Mouse (Mus musculus): ENCODE data around the gene Kpna1. TPM values are rescaled to one million over a fixed set of nuclear protein-coding genes. Genes with fewer than 3 reads are reported as not detected.
A peak's percentile ranks its signal among the peaks of the same experiment; 100 is the strongest.

Gene Kpna1
- polyA plus RNA-seq, 1 experiment from 2014 or later: 83.9 TPM

DNA sequence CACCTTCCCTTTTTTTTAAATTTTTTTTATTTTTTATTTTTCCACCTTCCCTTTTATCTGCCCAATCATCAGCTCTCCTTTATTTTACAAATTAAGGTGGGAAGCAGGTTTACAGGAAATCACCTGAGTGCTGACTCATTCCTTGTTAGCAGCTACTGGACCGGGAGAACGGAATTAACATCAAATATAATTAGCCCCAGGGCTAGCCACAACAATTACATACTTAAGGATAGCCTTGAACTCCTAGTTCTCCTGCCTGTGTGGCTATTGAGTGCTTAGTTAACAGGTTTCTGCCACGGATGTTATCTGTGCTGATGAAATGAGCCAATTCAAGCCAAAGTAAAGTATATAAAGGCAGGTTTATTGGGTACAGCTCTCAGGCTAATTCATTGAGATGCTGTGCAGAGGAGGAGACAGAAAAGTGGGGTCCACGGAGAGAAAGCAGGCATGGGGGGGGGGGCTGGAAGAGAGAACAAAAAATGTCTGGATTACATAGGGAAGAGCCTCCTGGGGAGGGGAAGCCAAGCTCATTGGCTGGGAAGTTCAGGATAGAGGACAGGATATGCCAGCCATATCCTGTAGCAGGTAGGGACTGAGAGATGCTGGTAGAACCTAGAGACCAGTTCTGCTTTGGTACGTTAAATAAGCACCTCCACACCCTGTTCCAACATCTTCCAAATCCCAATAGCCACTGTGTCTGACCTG, 12.0 kb upstream of the Kpna1 start:
- no peaks in the 10 kb centered on the region for H3K36me3 ChIP-seq
- H3K27ac ChIP-seq: no peak overlapping the region
- H3K27me3 ChIP-seq (replicated peaks): no peaks in the 10 kb centered on the region
- WGBS: 60% methylated on average over 5 of the region's 5 CpGs
- H3K9me3 ChIP-seq: no peaks in the 10 kb centered on the region
- H3K9ac ChIP-seq: no peak overlapping the region
- no peak for ATAC-seq (ENCODE audit: low FRiP score, low read depth)
- no peaks in the 10 kb centered on the region for H3K4me1 ChIP-seq
- no peak overlapping the region for H3K4me3 ChIP-seq
- no peak overlapping the region for H3K4me2 ChIP-seq (replicated peaks)

DNA sequence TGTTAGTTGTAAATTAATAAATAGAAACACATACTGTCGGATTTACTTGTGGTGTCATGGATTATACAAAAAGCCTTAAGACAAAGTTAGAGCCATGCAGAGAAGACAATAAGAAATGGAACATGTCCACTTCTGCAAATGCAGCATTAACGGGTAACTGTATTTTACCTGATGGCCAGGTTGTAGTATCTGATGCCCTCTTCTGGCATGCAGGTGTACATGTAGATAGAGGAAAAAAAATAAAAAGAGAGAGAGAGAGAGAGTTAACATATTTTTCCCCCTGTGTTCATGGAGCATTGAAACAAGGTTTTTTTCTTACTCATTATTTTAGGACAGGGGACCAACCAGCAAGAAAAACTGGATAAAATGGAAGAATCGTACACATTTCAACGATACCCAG, 11.2 kb upstream of the Kpna1 start:
- no peak overlapping the region for H3K9ac ChIP-seq
- H3K4me1 ChIP-seq: no peaks in the 10 kb centered on the region
- no peak overlapping the region for H3K4me2 ChIP-seq (replicated peaks)
- ATAC-seq (ENCODE audit: low FRiP score, low read depth): no peak
- no peaks in the 10 kb centered on the region for H3K27me3 ChIP-seq (replicated peaks)
- no peak overlapping the region for H3K27ac ChIP-seq
- no peaks in the 10 kb centered on the region for H3K9me3 ChIP-seq
- no peaks in the 10 kb centered on the region for H3K36me3 ChIP-seq
- no peak overlapping the region for H3K4me3 ChIP-seq
- 91% methylated on average over 4 of the region's 4 CpGs for WGBS

DNA sequence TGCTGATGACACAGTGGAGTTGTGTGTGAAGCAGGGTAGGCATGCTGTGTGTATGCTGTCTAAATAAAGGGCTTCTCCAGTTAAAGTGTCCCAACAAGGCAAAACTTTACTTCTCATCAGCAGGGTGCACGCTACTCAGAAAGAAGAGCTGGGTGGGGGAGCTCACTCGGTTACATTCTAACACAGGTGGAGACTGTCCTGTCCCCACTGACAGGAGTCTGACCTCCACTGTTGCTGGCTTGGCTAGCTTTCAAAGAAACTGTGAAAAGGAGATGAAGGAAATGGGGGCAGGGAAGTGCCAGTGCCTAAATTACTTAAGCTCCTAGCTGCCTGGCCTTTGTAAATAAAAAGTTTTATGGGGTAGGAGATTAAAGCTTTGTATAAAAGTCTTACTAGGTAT, 10.4 kb upstream of the Kpna1 start:
- Histone ChIP-seq H3K9me3 (no peaks in the 10 kb centered on the region), H3K4me2 (replicated peaks) (no peak overlapping the region), H3K27me3 (replicated peaks) (no peaks in the 10 kb centered on the region), H3K4me1 (no peaks in the 10 kb centered on the region), H3K36me3 (no peaks in the 10 kb centered on the region), H3K9ac (no peak overlapping the region), H3K4me3 (no peak overlapping the region), H3K27ac (no peak overlapping the region)
- 50% methylated on average over 2 of the region's 2 CpGs for WGBS
- no peak for ATAC-seq (ENCODE audit: low FRiP score, low read depth)

DNA sequence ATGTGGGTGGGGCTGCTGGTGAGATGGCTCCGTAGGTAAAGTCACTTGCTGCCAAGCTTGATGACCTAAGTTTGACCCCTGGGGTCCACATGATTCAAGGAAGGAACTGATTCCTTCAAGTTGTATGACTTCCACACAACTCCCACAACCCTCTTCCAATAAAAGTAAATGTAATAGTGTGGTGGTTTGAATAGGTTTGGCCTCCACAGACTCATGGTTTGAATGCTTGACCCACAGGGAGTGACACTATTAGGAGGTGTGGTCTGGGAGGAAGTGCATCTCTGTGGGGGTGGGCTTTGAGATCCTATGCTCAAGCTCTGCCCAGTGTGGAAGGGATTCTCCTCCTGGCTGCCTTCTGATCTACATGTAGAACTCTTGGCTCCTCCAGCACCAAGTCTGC, 4.5 kb upstream of the Kpna1 start:
- Histone ChIP-seq H3K36me3 (no peaks in the 10 kb centered on the region), H3K9me3 (no peaks in the 10 kb centered on the region), H3K27me3 (replicated peaks) (no peaks in the 10 kb centered on the region), H3K4me2 (replicated peaks) (no peak overlapping the region), H3K4me3 (no peak overlapping the region), H3K27ac (no peak overlapping the region), H3K9ac (no peak overlapping the region), H3K4me1 (no peaks in the 10 kb centered on the region)
- WGBS: 41% methylated on average over 1 of the region's 1 CpGs
- no peak for ATAC-seq (ENCODE audit: low FRiP score, low read depth)

DNA sequence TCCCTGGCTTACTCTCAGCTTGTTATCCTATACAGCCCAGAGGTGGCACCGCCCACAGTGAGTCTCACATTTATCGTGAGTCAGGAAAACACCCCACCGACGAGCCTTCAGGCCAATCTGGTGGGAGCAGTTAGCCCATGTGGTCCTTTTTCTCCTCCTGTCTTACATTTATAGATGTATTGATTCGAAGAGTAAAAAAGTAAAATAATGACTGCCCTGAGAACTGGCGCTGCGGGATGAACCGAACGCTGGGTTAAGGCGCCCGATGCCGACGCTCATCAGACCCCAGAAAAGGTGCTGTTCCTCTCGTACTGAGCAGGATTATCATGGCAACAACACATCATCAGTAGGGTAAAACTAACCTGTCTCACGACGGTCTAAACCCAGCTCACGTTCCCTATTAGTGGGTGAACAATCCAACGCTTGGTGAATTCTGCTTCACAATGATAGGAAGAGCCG, 2.8 kb downstream of the Kpna1 start:
- Histone ChIP-seq H3K4me2 (replicated peaks) (no peak overlapping the region), H3K36me3 (no peaks in the 10 kb centered on the region), H3K9ac (no peak overlapping the region), H3K4me3 (no peak overlapping the region), H3K27me3 (replicated peaks) (no peaks in the 10 kb centered on the region), H3K4me1 (peaks cover 7% of the 10 kb centered on the region), H3K27ac (no peak overlapping the region), H3K9me3 (no peaks in the 10 kb centered on the region)
- WGBS: 58% methylated on average over 19 of the region's 19 CpGs
- peak; percentile 30; the same call in 1 of the 2 replicates for ATAC-seq (ENCODE audit: low FRiP score, low read depth)

DNA sequence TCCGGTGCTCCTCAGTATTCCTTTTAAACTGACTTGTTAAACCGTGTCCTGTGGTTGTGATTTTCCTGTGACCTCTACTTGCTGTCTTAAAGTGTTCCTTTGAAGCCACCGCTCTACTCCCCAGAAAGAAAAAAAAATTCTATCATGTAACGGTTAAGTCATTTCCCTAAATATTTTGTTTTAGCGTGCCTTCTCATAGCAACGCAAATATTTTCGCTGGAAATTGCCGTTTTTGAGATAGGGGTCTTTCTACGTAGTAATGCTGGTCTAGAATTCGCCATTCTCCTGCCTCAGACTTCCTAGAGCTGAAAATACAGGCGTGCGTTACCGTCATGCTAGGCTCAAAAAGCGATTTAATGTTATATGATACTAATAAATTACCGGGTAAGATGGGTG, 4.0 kb downstream of the Kpna1 start:
- peak; percentile 11 for ATAC-seq (ENCODE audit: low FRiP score, low read depth)
- Histone ChIP-seq H3K4me2 (replicated peaks) (peak overlapping the region; percentile 65), H3K9me3 (no peaks in the 10 kb centered on the region), H3K27me3 (replicated peaks) (no peaks in the 10 kb centered on the region), H3K4me1 (peaks cover 7% of the 10 kb centered on the region), H3K36me3 (no peaks in the 10 kb centered on the region), H3K4me3 (peak overlapping the region; percentile 85), H3K27ac (no peak overlapping the region), H3K9ac (peak overlapping the region; percentile 45)
- WGBS: 7% methylated on average over 15 of the region's 15 CpGs

DNA sequence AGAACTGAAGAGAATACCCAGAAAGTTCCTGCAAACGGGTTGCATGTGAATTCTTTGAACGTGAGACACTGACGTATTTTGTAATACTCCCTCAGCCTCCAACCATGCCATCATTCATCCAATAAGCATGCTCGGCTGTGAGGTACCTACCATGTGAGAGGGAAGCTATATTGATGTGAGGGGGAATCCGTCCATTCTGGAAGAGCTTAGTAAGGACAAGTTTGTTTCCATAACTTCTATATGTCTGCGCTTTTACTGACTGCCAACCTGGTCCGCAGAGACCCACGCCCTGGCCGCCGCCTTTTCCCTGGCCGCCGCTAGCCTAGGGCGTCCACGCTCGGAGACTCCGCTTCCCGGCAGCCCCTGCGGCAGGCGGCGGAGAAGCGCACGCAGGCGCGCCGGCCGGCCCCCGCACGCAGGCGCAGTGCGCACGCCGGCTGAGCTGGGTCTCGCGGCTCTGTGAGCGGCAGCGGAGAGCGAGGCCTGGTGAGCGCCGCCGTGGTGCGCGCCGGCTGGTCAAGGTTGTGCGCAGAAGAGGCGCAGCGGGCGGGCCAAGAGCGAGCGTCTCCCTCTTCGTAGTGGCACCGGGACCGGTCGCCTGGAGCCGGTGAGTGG, 4.5 kb downstream of the Kpna1 start:
- Histone ChIP-seq H3K4me1 (peaks cover 7% of the 10 kb centered on the region), H3K4me3 (peak overlapping the region; percentile 85), H3K9me3 (no peaks in the 10 kb centered on the region), H3K27me3 (replicated peaks) (no peaks in the 10 kb centered on the region), H3K36me3 (no peaks in the 10 kb centered on the region), H3K4me2 (replicated peaks) (peak overlapping the region; percentile 65), H3K27ac (peak overlapping the region; percentile 99), H3K9ac (peak overlapping the region; percentile 97)
- under 1% methylated on average over 54 of the region's 54 CpGs for WGBS
- ATAC-seq (ENCODE audit: low FRiP score, low read depth): peak; percentile 96

DNA sequence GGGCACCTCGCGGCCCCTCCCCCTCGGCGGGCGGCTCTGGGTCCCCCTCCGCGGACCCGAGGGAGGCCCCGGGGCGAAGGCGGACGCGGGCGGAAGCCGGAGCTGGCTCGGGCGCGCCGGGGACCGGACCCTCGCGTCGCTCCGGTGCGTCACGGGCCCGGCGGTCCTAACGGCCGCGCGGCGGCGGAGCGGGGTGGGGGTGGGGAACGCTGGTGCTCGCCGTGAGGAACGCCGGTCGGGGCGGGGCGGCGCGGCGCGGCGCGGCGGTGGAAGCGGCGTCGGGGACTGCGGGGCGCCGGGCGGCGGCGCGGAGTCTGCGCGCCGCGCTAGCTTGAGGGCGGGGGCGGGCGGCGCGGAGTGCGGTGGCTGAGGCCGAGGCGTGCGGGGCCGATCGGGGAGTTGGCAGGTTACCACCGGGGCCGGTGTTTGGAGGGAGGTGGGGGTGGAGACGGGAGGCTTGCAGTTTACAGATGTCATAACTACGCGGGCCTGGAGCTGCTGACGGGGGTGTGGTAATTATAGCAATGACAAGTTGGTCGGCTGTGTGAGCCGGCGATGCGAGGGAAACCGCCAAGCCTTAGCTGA, 5.1 kb downstream of the Kpna1 start:
- Histone ChIP-seq H3K9me3 (no peaks in the 10 kb centered on the region), H3K36me3 (no peaks in the 10 kb centered on the region), H3K9ac (peak overlapping the region; percentile 97), H3K27ac (peak overlapping the region; percentile 99), H3K4me2 (replicated peaks) (peak overlapping the region; percentile 65), H3K4me3 (peak overlapping the region; percentile 85), H3K4me1 (peaks cover 7% of the 10 kb centered on the region), H3K27me3 (replicated peaks) (no peaks in the 10 kb centered on the region)
- WGBS: 1% methylated on average over 84 of the region's 86 CpGs
- peak; percentile 83 for ATAC-seq (ENCODE audit: low FRiP score, low read depth)

DNA sequence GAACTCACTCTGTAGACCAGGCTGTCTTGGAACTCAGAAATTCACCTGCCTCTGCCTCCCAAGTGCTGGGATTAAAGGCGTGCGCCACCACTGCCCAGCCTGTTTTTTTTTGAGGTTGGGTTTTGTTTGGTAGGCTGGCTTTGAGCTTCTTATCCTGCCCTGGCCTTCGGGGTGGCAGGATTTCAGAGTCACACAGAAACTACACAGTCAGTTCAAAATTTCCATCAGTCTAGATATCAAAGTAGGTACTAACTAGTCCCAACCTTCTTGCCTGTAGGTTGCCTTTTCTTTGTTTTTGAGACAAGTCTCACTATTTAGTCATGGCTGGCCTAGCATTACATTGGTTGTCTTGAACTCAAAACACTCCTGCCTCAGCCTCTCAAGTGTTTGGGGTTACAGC, 5.9 kb downstream of the Kpna1 start:
- no peak for ATAC-seq (ENCODE audit: low FRiP score, low read depth)
- H3K9ac ChIP-seq: peak overlapping the region; percentile 97; the same call in 1 of the 2 replicates
- peak overlapping the region; percentile 85; the same call in 1 of the 2 replicates for H3K4me3 ChIP-seq
- no peaks in the 10 kb centered on the region for H3K27me3 ChIP-seq (replicated peaks)
- H3K9me3 ChIP-seq: no peaks in the 10 kb centered on the region
- peaks cover 7% of the 10 kb centered on the region for H3K4me1 ChIP-seq
- peak overlapping the region; percentile 65 for H3K4me2 ChIP-seq (replicated peaks)
- no peaks in the 10 kb centered on the region for H3K36me3 ChIP-seq
- no peak overlapping the region for H3K27ac ChIP-seq
- WGBS: 74% methylated on average over 3 of the region's 3 CpGs

DNA sequence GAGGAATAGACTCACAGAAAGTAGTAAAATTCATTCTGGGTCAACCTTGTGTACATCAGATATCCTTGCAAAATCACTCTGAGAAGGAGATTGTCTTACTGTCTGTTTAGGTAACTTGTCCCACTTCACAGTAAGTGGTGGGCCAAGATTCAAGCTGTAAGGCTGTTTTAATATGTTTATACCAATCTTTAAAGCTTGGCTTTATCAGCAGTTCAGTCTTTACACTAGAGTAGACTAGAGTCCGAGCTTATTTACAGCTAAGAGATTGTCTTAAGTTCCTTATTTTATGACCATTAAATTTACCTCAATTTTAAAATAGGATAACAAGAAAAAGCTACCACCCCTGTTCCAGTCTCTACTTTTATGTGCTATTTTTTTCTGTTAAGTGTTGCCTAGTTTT, 9.4 kb downstream of the Kpna1 start:
- H3K36me3 ChIP-seq: no peaks in the 10 kb centered on the region

DNA sequence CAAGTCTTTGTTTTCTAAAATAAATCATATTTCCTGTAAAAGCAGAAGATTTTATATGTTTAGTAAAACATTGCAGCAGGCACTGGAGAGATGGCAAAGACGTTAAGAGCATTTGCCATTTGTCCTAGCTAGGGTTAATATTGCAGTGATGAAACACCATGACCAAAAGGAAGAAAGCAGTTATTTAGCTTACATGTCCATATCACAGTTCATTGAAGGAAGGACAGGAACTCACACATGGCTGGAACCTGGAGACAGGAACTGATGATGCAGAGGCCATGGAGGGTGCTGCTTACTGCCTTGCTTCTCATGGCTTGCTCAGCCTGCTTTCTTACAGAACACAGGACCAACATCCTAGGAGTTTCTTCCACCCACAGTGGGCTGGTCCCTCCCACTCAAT, 13.8 kb downstream of the Kpna1 start:
- no peaks in the 10 kb centered on the region for H3K36me3 ChIP-seq
- H3K27ac ChIP-seq: no peak overlapping the region
- no peaks in the 10 kb centered on the region for H3K27me3 ChIP-seq (replicated peaks)
- no peak overlapping the region for H3K9ac ChIP-seq
- no peak for ATAC-seq (ENCODE audit: low FRiP score, low read depth)
- H3K9me3 ChIP-seq: no peaks in the 10 kb centered on the region
- WGBS: 89% methylated on average over 1 of the region's 1 CpGs
- no peak overlapping the region for H3K4me3 ChIP-seq
- no peak overlapping the region for H3K4me2 ChIP-seq (replicated peaks)
- H3K4me1 ChIP-seq: no peaks in the 10 kb centered on the region

More for the DNA sequence above, 9.4 kb downstream of the Kpna1 start:
- Histone ChIP-seq H3K4me2 (replicated peaks) (no peak overlapping the region), H3K4me1 (peaks cover 7% of the 10 kb centered on the region), H3K4me3 (no peak overlapping the region), H3K9ac (no peak overlapping the region), H3K27me3 (replicated peaks) (no peaks in the 10 kb centered on the region), H3K27ac (no peak overlapping the region), H3K9me3 (no peaks in the 10 kb centered on the region)
- WGBS: 92% methylated on average over 1 of the region's 1 CpGs
- ATAC-seq (ENCODE audit: low FRiP score, low read depth): no peak

DNA sequence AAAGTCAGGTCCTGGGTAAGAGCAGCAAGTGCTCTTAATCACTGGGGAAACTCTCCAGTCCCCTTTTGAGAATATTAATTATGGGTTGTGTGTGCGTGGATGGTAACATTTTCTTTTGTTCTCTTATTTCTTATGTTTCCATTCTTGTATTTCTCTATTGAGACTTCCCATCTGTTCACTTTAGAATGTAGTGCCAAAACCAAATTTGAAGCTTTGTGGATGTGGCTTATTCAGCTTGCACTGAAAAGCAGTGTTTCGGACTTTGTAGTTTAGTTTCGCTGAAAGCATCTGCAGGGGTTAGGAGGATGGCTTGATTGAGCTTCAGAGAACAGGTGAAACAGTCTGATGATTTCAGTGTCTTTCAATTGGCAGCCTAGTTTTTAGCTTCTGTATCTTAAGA, 14.8 kb downstream of the Kpna1 start:
- WGBS: 94% methylated on average over 3 of the region's 3 CpGs
- H3K4me3 ChIP-seq: no peak overlapping the region

More for the DNA sequence above, 14.8 kb downstream of the Kpna1 start:
- Histone ChIP-seq H3K27ac (no peak overlapping the region), H3K36me3 (no peaks in the 10 kb centered on the region), H3K9me3 (no peaks in the 10 kb centered on the region), H3K9ac (no peak overlapping the region), H3K27me3 (replicated peaks) (no peaks in the 10 kb centered on the region), H3K4me1 (no peaks in the 10 kb centered on the region), H3K4me2 (replicated peaks) (no peak overlapping the region)
- no peak for ATAC-seq (ENCODE audit: low FRiP score, low read depth)

Data from neural tube, embryonic 12.5 days (tissue).